Mouse (Mus musculus): ENCODE data around the gene Gm45808.
"Not testable (repeated sequence)": the region's sequence is repeated elsewhere in the genome, so short reads cannot be mapped to it uniquely, and the experiment has no call there.

The Gm45808 gene

GRCm38 (mm10) chr7:45509181-45509882, 22.7 kb upstream of the Gm45808 start:
- DNase-seq (ENCODE audit: low spot score), result no peak

- DNase-seq (ENCODE audit: low spot score), result no peak
These were observed 21.9 kb upstream of the Gm45808 start for GRCm38 (mm10) chr7:45508561-45508960.

- peak; percentile 50 for DNase-seq (ENCODE audit: low spot score)
These were observed 21.0 kb upstream of the Gm45808 start for GRCm38 (mm10) chr7:45507583-45507982.

GRCm38 (mm10) chr7:45498427-45498826, 11.8 kb upstream of the Gm45808 start:
- no peak for DNase-seq (ENCODE audit: low spot score)

- DNase-seq (ENCODE audit: low spot score), result no peak
These were observed 7.9 kb upstream of the Gm45808 start for GRCm38 (mm10) chr7:45494548-45494947.

GRCm38 (mm10) chr7:45492951-45493350, 6.3 kb upstream of the Gm45808 start:
- no peak for DNase-seq (ENCODE audit: low spot score)

GRCm38 (mm10) chr7:45492225-45492844, 5.7 kb upstream of the Gm45808 start:
- DNase-seq (ENCODE audit: low spot score), result no peak

- DNase-seq (ENCODE audit: low spot score), result peak; percentile 39
These were observed 4.7 kb upstream of the Gm45808 start for GRCm38 (mm10) chr7:45491264-45491663.

GRCm38 (mm10) chr7:45490822-45491221, 4.2 kb upstream of the Gm45808 start:
- no peak for DNase-seq (ENCODE audit: low spot score)

- no peak for DNase-seq (ENCODE audit: low spot score)
These were observed 3.0 kb upstream of the Gm45808 start for GRCm38 (mm10) chr7:45489578-45489977.

- peak; percentile 61 for DNase-seq (ENCODE audit: low spot score)
These were observed 1.9 kb upstream of the Gm45808 start, which contains the start of gene Dhdh for GRCm38 (mm10) chr7:45488293-45489204. TSS of gene Dhdh (minus strand) at chr7:45488805.

- no peak for DNase-seq (ENCODE audit: low spot score)
These were observed 1.3 kb upstream of the Gm45808 start for GRCm38 (mm10) chr7:45487861-45488292.

- DNase-seq (ENCODE audit: low spot score), result no peak
These were observed 453 bp downstream of the Gm45808 start for GRCm38 (mm10) chr7:45486158-45486557.

- DNase-seq (ENCODE audit: low spot score), result not testable (repeated sequence)
These were observed 1.6 kb downstream of the Gm45808 start for GRCm38 (mm10) chr7:45484985-45485384.

- DNase-seq (ENCODE audit: low spot score), result no peak
These were observed 4.4 kb downstream of the Gm45808 start for GRCm38 (mm10) chr7:45482166-45482565.

- peak; percentile 66 for DNase-seq (ENCODE audit: low spot score)
These were observed 5.2 kb downstream of the Gm45808 start, which contains the start of gene Tulp2 for GRCm38 (mm10) chr7:45481374-45481927. TSS of gene Tulp2 (plus strand) at chr7:45481877.

- not testable (repeated sequence) for DNase-seq (ENCODE audit: low spot score)
These were observed 6.3 kb downstream of the Gm45808 start for GRCm38 (mm10) chr7:45480310-45480709.

- DNase-seq (ENCODE audit: low spot score), result no peak
These were observed 7.8 kb downstream of the Gm45808 start for GRCm38 (mm10) chr7:45478774-45479173.

- DNase-seq (ENCODE audit: low spot score), result peak; percentile 70
These were observed 9.6 kb downstream of the Gm45808 start for GRCm38 (mm10) chr7:45477003-45477402.

- no peak for DNase-seq (ENCODE audit: low spot score)
These were observed 10.2 kb downstream of the Gm45808 start for GRCm38 (mm10) chr7:45476453-45476852.

GRCm38 (mm10) chr7:45475291-45475969, 11.2 kb downstream of the Gm45808 start:
- no peak for DNase-seq (ENCODE audit: low spot score)

Measured in urinary bladder, postnatal 14 days (tissue).